Mouse (Mus musculus) inflammation-experienced regulatory T-cells, adult 6 months (primary cell): Measurements from ENCODE around the gene Samd10. TPM values are rescaled to one million over a fixed set of nuclear protein-coding genes. Genes with fewer than 3 reads are reported as not detected.

ENCODE experiments used
- ATAC-seq: one replicate; pipeline ENCODE4 v1.8.0; 2017
- polyA plus RNA-seq, 3 experiments: library from polyadenylated mRNA; unstranded; fragments of 100-300 nt; shearing (Covaris generic); gene quantifications; one replicate each; pipeline ENCODE4 v1.2.1; 2017

Gene Samd10
- 10 to 100 TPM in 2 of 3 experiments, 1 to 10 TPM in 1; 9.4 to 14.3 (median 10.4) TPM for polyA plus RNA-seq

DNA sequence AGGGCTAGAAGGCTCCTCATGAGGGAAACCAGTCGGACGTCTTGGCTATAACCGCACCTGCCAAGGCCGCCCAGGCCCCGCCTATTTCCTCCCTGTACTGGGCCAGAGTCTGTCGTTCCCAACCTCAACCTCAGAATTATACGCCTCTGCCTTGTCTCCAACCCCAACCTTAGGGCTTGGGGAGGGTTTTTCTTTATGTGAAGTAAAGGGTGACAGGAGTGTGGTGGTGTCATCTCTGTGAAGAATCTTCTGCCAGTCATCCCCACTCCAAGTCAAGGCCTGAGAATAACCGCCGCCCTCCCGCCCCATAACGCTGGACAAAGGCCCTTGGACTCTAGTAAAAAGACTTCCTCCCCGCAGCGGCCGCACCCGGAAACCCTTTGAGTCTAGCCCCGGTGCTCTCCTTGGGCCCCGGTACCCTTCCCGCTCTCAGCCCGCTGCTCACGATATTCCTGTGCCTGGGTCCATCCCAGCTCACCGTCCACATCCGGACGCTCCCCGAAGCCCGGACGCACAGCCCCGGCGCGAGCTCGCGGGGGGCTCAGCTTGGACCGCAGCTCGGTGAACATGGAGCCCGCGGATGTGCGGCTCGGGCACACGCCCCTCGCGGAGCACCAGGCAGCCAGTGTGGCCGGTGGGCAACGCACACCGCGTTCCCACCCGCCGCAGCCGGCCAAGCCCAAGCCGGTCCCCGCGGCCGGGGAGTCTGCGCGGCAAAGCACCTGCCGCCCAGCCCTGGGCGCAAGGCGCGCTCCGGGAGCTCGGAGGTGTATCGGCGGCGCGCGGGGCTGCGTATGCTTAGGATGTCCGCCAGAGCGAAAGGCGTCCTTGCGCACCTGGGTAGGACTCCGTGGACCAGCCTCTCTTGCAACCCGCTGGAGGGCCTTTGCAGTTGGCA is at the start of gene Samd10:
Gene Samd10 (minus strand): TSS at position 759 of the 898 bp plus-strand sequence.
- peak; percentile 36 for ATAC-seq

DNA sequence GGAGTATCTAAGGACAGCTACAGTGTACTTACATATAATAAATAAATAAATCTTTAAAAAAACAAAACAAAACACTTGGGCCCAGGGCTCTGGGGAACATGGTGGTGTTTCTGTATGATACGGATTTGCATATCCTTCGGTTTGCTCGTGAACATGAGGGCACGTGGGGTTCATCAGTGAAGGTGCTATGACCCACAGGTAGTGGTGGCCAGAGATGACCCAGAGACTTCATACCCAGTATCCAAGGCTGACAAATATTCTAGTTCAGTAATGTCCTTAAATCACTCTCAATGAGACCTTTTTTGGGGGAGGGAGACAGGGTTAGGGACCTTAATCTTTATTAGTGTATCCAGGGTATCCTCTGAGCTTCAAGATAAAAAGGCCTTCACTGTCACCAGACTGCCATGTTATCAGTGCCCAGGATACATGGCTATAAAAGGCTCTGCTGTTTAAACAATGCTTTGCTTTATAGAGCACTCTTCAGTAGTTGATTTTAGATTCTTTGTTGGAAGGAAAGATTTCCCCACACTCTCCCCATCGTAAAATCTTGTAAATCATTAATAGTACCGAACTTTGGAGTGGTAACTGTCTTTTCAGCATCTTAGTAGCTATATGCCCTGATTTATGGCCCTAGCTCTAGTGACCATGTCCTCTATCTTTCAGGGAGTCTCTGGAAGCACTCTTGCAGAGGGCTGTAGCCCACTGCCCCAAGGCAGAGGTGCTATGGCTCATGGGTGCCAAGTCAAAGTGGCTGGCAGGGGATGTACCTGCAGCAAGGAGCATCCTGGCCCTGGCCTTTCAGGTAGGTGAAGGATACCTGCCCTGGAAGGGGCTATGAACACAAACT is 47.8 kb upstream of the Samd10 start:
- no peak for ATAC-seq

DNA sequence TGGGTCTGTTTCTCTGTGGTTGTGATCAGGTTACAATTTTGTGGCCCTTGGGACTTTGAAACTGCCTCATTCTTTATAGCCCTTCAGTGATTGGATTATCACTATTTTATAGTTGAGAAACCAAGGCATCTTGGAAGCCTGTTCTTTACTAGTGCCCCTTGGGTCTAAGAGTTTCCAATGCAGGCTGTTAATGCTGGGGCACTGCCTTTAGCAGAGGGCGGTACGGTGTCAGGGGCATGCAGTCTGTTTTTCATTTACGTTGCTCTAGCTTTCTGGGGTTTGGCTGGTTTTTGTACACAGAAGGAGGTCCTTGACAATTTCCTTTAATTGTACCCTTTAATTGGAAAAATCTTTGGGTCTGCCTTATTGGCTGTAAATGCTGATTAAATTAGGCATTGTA is 46.7 kb upstream of the Samd10 start:
- ATAC-seq, result no peak

DNA sequence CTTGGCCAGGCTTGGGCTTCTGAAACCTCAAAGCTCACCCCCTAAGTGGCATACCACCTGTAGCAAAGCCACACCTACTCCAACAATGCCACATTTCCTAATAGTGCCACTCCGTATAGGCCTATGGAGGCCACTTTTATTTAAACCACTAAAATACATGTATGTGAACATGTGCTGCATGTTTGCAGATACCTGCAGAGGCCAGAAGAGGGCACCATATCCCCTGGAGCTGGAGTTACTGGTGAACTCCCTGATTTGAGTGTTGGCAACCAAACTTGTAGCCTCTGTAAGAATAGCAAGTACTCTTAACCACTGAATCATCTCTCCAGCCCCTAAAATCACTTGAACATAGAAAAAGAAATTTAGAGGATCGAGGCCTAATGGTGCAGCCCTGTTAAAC is 45.3 kb upstream of the Samd10 start:
- ATAC-seq, result peak; percentile 32

DNA sequence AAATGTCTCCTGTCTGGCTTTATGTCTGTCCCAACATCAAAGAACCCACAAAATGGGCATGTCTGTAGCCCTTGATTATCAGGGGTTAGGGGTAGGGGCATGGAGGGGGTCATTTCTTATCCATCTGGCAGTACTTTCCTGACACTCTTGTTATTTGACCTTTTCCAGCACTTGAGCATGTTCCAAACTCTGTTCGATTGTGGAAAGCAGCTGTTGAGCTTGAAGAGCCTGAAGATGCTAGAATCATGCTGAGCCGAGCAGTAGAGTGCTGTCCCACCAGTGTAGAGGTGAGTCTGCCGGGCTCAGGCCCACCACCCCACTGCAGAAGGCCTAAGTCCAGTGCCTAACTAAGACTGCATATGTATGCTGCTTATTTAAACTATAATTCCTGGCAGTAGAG is 36.9 kb upstream of the Samd10 start:
- no peak for ATAC-seq

DNA sequence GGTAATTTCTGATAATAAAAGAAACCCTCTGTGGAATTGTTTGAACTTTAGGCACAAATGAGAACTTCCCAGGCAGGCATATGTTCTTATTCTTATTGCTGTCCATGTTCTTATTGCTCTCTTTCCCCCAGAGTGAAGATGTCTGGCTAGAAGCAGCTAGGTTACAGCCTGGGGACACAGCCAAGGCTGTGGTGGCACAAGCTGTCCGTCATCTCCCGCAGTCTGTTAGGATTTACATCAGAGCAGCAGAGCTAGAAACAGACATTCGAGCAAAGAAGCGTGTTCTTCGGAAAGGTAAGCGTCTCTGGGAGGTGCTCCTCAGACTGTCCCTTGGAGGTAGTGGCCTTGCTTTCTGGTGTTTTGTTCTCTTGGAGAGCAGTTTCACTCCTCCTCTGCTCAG is 33.6 kb upstream of the Samd10 start:
- ATAC-seq, result no peak

DNA sequence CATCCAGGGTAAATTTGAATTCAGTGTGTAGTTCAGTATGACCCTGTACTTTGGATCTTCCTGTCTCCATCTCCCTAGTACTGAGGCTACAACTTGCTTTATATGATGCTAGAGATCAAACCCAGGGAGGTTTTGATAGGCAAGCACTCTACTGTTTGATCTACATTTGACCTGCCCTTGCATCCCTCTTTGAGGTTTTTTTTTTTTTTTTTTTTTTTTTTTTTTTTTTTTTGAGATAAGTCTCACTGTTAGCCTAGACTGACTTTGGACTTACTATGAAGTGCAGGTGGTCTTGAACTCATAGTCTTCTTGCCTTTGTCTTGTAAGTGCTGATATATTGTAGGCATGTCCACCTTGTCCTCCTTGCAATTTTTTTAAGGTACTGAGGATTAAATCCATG is 29.5 kb upstream of the Samd10 start:
- no peak for ATAC-seq

DNA sequence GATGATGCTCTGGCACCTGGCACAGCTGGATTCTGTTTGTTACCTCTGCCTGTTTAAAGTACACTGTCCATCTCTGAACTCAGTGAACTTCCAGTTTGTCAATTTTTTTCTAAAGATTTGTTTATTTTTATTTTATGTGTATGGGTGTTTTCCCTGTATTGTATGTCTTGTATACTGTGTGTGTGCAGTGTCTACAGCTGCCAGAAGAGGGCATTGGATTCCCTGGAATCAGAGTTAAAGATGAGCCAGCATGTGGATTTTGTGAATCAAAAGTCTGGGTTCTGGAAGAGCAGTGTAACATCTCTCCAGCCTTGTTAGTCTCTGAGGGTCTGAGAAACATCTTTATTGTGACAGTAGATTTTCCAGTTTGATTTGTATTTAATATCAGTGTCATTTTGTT is 24.4 kb upstream of the Samd10 start:
- ATAC-seq, result no peak

DNA sequence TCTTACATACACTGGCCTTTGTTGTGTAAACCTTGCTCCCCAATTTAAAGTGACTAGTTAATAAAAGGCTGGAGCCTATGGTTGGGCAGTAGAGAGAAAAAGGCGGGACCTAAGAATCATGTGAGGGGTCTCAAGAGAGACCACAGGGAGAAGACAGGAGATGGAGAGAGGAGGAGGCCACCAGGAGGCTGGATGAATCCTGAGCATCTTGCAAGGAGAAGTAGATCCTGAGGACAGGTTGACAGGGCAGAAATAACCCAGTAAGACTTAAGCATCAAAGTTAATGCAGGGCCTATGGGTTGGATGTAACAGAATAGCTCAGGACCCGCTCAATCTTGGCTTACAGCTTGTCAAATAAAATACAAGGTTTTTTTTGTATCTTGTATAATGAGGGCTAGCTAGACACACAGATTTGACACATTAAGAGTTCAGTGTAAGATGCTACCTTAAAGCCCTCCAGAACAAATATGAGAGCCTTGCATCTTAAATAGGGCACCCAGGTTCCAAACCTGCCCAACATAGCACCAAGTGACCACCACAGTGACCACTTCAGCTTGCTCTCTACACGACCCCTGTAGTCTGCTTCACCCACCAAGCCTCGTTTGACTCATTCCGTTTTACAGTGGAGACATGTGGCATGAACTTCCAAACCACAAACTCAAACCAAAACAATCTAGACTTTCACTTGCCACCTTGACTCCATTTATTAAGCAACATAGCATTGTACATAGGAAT is 19.9 kb upstream of the Samd10 start:
- no peak for ATAC-seq

DNA sequence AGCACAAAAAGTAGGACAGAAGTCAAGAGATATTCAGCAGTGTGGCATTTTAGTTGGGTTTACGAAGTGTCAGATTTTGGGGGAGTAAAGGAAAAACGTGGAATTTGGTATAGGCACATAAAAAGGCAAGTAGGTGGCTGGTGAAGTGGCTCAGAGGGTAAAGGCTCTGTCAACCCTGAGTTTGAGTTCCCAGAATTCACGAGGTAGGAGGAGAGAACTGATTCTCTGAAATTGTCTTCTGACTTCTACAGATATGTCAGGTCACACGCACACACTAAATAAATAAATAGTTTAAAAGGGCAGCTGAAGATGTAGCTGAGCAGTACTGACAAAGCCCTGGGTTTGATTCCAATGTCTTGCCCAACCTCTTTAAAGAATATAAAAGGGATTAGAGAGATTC is 3.4 kb upstream of the Samd10 start:
- no peak for ATAC-seq

DNA sequence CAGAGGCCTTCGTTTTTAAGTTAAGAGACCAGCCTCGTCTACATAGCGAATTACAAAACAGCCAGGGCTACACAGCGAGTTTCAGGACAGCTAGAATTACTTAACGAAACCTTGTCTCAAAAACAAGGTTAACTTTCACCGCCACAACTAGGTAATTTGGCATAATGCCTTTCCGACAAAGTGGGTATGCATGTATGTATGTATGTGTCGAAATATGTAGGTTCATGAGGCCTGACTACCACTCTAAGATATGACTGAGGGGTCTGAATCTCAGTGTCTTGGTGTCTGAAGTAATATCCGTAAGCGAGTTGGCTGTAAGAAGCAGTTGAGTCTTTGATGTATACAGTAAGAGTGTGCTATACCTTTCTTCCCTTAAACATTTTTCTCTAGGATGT is 2.7 kb upstream of the Samd10 start:
- ATAC-seq, result no peak

DNA sequence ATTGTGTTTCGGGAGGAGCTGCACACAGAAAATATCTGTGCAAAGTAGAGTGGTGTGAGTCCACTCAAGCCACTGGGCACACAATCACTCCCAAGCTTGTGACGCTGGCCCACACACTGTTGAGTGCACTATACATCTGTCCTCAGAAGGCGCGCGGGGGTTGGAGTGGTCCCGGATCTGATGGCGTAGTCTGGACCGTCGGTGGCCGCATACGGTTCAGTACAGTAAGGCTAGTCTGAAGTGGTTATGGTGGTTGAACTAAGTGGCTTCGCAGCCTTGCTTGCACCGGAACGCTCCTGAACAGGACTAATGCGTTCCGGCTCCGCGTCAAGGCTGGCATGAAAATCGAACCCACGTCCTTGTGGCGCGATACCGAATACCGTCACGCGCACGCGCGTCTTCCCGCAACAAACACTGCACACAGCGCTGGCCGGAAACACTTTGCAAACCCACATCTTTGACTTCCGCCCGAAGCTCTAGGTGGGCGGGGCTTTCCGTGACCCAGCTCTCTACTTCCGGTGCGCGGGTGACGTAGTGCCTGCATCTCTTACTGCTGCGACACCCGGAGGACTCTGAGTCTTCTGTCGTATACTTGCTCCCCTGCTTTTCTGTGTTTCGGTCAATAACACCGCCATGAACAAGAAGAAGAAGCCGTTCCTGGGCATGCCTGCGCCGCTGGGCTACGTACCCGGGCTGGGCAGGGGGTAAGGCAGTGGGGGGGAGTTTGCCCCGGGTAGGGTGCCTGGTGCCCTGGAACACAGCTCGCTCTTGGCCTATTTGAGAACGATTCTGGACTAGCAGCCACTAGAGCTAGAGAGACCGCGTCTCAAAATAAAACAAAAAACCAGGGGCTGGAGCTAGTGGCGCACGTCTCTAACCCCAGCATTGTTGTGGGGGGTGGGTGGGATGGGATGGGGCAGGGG is 2.1 kb upstream of the Samd10 start:
- ATAC-seq, result peak; percentile 89

DNA sequence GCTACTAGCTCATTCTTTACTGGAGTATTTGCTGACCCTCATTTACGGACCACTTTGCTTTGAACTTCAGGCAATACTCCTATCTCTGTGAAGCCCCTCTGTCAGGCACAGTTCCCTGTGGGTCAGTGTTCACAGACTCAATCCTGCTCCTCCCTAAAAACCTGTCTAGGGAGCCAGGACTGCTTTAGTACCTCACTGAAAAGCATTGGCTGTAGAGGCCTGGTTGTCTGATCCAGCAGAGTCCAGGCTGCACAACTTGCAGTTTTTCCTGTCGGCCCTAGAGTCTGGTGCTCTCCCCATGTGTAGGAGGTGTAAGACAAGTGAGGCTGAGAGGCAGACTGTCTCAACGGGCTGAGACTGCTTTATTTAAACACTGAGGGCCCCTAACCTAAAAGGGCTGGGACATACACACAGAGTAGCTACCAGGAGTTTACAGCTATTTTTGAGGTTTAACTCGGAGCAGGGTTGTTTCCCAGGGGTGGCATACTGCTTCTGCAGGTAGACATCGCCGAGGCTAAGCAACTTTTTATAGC is 1.3 kb upstream of the Samd10 start:
- ATAC-seq, result no peak

DNA sequence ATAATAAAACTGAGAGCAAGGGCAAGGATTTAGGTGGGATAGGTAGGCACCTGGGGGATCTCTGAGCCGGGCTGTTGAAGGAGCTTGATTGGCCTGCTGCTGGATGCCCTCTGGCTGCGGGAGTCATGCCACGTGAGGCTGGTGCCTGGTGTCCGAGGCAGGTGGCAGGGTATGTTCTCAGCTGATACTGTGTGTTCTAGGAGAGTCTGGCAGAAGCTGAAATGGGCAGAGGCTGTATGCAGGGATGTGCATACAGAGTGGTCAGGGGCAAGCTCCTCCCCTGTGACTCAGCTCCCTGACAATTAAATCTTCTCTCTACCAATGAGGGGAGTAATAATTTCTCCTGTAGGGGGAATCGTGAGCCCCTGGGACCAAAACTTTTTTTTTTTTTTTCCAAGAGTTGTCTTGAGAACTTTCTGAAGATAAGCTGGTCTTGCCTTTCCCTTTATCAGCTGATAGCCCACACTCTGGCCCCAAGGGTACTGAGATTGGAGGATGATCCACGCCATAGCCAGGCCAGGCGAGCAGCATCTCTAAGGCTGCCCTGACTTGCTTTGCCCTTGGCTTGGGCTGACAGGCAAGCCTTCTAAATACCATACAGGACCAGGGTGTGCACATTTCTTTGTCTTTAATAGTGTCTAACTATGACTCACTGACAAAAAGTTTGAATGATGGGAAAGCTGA is 1.5 kb downstream of the Samd10 start:
- no peak for ATAC-seq

DNA sequence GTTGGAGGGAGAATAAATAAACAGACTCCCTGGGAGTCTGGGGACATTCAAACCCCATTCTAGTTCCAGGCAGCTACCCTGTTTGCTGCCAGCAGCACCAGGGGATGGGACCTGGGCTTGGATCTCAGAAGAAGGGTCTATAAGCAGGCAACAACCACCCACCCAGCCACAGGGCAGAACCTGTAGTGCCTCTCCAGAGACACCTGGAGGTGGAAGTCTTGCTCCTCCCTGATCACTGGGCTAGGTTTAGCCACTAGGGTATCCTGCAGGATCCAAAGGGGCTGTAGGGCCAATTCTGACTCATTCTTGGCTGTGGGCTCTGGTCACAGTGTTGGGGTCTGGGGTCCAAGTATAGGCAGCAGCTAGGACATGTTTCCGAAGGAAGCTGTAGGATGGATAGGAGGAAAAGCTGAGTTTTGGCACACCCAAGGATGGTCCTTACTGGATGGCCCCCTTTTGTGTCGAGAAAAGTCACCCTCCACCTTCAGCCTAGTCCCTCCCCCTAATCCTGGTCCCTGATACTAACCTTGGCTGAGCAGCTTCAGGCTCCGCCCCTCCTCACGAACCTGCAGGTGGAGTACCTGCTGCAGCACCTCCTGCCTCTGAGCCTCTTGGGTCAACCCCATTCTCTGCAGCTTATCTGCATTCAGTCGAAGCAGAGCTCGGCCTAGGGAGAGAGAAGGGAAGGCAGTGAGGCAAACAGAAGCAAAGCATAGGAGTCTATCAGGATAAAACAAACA is 2.6 kb downstream of the Samd10 start:
- ATAC-seq, result no peak

DNA sequence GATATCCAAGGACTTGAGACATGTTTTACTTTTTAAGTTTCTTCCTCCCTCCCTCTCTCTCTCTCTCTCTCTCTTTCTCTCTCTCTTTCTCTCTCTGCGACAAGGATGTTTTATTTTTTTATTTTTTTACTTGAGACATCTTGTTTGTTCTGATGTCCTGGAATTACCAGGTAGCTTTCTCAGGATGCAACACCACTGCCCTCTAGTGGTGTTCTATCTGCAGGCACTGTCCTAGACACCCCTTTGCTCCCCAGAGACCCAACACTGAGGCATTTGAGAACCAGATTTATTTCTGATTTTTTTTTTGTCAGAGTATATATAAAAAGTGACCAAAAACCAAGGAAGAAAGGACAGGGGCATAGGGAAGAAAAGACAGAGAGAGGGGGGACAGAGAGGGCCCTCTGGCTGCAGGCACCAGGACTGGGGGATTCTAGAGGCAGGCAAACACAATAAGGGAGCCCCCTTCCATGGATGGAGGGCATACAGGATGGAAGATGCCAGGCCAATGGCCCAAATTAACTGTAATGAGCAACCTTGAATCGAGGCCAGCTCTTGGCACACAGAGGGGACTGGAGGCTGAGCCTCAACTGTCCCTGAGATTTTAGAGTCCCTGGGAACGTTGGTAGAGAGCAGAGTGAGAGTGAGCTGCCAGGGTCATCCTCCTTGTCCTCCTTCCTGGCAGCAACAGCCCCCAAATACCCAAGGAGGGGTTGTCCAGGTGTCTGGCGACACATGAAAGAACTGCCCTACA is 3.9 kb downstream of the Samd10 start:
- ATAC-seq, result no peak

DNA sequence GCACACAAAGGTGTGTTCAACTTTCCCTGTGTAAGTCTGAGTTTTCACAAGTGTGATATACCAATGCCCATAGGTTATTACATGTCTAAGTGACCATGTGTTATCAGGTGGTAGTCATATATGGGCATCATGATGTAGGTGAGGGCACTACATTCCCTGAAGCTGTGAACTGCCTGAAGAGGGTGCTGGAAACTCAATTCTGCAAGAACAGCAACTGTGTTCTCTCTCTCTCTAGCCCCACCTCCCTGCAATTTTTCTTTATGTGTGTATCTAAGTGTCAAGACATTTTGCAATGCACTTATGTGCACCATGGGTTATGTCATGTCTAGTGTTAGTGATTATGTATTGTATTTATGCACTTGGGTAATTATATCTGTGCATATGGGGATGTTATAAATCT is 5.1 kb downstream of the Samd10 start:
- no peak for ATAC-seq

DNA sequence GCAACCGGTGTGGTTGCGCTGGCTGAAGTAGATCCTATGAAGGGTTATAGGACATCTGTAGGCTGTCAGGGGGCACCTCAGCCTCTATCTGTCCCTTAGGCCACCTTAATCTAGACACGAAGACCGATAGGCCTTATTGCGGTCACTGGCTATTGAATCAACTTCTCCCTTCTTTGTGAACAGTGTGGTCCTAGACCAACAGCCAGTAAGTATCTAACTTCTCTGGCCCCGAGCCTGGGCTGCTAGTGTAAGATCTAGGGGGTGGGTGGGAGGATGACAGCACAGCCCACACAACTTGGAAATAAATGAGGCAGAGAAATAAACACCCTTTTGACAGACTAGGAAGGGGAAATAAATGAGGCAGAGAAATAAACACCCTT is 6.0 kb downstream of the Samd10 start:
- no peak for ATAC-seq

DNA sequence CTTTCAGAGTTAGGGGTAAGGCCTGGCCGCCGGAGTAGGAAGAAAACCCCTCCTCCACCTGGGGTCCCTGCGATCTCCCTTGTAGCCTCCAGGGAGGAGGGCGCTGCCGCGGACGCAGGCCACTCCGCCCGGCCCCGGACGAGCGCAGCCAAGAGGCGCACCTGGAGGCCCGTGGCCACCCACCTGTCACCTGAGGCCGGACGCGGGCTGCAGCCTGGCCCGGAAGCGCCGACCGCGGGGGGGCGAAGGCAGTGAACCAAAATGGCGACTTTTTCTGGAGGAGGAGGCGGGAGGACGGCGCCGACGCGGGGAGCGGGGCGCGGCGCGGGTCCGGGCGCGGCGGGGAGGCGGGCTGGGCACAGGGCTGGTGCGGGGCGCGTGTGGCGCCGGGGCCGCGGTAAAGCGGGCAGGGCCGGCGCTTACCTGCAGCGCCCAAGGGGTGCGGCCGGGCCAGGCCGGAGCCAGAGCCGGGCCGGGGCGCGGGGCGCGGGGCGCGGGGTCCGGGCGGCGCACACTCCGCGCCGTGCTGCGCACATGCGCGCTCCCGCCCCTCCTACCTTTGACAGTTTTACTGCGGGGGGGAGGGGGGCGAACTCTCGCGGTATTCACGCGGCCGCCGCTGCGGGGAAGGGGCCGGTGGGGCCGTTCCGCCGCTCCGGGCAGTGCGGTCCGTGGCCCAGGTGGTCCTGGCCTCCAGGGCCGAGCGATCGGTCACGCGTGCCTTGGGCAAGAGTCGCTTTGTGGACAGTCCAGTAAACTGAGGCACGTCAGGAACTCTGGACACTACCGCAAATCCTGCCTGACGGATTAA is 6.6 kb downstream of the Samd10 start, which contains the start of gene Zfp512b:
Gene Zfp512b (minus strand): TSS at position 573 of the 811 bp plus-strand sequence.
- ATAC-seq, result peak; percentile 64
